Mouse (Mus musculus) brain, embryonic 14.5 days (tissue): ENCODE measurements around the gene Sfrp2.

Source experiments
- CTCF ChIP-seq: fragments of 200-500 bp; IDR thresholded peaks from 2 replicates; pipeline ENCODE4 v1.5.1; 2012; ENCODE audit warnings: inconsistent platforms, mild to moderate bottlenecking, moderate library complexity, borderline replicate concordance; ENCODE audit not compliant: insufficient read depth, insufficient read length; ENCODE audit errors: extremely low read depth
- POLR2A ChIP-seq: fragments of 200-500 bp; IDR thresholded peaks from 2 replicates; pipeline ENCODE4 v1.6.1; 2012; ENCODE audit warnings: mild to moderate bottlenecking, inconsistent platforms, borderline replicate concordance; ENCODE audit not compliant: poor library complexity, insufficient read depth, insufficient read length, severe bottlenecking; ENCODE audit errors: extremely low read depth

GRCm38 (mm10) chr3:83751625-83752024 lies 14.5 kb upstream of the Sfrp2 start:
- TF ChIP-seq CTCF (no peak), POLR2A (no peak)
